Mouse (Mus musculus): Measurements from ENCODE around the gene Slco1b2.
"Not testable (repeated sequence)": the region's sequence is repeated elsewhere in the genome, so short reads cannot be mapped to it uniquely, and the experiment has no call there.

Slco1b2 gene

DNA sequence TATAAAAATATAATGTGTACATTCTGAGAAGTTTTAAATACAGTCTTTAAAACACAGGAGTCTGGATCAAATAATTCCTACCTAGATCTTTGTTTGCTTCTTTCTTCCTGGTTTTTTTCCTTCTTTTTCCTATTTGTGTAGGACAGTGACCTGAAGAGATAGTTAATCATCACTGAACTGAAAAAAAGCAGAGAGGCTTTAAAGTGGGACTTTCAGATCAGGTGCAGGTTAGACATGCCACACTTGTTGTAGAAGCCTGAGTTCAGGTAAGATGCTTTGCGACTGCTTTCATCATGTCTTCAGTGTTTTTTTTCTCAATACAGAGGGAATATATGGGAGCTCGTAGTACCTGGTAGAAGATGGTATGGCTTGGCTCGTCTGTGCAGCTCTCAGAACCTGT, at the start of gene Slco1b2:
Gene Slco1b2, plus strand, starts transcription at position 228 of the 400 bp plus-strand sequence.
- DNase-seq (ENCODE audit: extremely low read depth, low read depth) = no peak

DNA sequence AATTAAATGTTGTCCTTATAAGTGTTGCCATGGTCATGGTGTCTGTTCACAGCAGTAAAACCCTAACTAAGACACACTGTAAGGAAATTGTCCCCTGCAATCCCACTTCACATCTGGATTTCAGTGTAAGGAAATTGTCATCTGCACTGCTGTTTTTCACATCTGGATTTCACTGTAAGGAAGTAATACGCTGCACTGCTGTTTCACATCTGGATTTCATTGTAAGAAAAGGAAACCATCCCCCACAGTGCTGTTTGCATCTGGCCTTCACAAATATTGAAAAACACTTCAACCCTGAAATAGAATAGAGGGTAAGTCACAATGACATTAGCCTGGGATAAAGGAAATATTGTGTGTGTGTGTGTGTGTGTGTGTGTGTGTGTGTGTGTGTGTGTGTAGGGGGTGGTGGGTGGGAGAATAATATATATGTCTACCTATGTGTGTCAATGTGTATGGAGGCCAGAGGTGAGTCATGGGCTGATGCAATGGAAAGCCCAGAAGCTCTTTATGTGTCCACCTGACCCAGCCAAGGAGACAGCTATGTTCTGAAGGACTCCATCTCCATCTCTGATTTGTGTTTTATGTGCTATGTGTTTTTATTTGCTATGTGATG, 44.4 kb upstream of the Slco1b2 start:
- no peak for DNase-seq (ENCODE audit: extremely low read depth, low read depth)

DNA sequence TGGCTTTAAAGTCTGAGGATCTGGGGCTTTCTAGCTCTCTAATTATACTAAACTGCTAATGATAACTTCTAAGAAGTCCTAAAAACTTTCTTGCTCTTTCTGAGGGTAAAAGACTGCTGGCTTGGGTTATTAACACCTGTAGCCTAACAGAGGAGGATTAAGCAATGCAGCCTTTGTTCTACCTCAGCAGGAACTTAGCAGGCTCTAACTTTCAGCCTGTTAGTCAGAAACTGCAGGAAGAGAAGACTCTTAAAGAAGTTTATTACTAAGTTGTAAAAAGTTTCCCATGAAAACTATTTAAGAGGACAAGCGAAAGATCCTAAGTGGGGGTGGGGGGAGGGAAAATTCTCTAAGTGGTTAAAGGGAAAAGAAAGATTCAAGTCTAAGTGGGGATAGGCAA, 39.3 kb upstream of the Slco1b2 start:
- DNase-seq (ENCODE audit: extremely low read depth, low read depth) = no peak

DNA sequence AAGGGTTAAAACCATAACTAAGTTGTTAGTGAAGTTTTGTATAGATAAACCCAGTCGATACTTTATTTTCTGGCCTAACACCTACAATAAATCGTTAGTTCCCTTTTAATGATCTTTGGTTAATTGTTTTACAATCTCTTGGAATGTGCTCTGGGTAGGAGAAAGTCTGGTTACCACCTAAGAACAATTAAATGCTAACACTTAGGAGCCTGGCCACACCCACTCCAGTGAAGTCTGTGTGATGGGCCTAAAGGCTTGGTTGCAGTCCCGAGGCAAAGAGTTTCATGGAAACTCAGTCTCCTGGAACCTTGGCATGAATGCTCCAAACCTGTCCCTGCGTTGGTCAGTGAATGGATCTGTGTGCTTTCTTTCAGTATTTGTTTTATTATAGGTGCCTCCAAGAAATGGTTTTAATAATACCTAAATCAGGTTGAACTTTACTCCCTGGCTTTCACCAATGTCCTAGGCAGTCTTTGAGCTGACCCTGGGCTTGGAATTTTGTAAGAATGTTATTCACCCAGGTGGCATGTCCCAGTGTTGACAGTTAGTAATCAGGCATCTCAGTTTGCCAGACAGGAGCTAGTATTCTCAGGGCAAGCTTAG, 38.6 kb upstream of the Slco1b2 start:
- not testable (repeated sequence) for DNase-seq (ENCODE audit: extremely low read depth, low read depth)

DNA sequence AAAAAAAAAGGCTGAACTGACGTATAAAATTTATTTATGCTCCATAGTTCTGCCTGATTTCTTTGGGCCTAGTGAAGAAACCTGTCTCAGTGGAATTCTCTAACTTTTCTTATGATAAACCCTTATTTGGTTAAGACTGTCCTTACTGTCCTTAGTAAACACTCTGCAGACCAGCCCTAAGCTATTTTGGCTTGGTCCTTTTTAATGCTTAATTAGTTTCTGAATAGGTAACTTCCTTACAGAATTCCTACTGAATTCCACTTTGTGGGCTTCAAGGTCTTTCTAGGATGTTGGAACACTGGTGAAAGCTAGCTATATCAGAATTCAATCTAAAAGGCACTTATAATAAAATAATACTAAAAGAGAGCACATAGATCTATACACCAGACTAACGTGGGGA, 33.2 kb upstream of the Slco1b2 start:
- no peak for DNase-seq (ENCODE audit: extremely low read depth, low read depth)

DNA sequence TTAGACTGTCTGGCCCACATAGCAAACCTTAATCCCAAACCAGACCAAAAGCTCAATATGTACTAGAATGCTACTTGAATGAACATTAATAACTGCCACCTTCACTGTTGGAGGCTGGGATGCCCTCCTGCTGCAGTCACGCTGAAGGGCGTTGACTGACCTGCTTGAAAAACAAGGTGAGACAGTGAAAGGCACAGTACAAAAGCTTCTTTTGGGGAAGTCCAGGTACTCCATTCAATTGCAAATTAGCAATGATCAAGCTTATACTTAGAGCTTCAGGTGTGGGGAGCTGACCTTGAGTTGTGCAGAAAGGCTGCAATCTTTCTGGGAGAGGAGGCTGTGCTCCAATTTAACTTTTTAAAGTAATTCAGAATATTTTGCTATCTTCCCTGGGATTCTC, 32.3 kb upstream of the Slco1b2 start:
- no peak for DNase-seq (ENCODE audit: extremely low read depth, low read depth)

DNA sequence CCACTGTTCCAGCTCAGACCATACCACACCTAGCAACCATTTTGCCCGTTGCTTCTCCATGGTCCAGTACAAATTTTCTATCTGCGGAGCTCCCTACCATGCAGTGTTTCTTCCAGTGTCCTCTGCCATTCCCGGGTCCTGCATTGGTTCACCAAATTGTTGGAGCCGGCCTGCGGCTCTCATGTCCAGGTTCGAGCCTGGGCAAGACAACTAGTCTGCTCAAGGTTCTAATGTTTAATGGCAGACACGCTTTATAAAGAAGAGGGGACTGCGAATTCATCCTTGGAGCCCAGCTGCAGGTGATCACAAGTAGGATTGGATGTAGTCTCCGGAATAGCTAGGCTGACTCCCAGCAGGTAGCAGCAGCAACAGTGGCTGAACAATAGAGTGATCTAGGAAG, 28.4 kb upstream of the Slco1b2 start:
- DNase-seq (ENCODE audit: extremely low read depth, low read depth) = no peak

DNA sequence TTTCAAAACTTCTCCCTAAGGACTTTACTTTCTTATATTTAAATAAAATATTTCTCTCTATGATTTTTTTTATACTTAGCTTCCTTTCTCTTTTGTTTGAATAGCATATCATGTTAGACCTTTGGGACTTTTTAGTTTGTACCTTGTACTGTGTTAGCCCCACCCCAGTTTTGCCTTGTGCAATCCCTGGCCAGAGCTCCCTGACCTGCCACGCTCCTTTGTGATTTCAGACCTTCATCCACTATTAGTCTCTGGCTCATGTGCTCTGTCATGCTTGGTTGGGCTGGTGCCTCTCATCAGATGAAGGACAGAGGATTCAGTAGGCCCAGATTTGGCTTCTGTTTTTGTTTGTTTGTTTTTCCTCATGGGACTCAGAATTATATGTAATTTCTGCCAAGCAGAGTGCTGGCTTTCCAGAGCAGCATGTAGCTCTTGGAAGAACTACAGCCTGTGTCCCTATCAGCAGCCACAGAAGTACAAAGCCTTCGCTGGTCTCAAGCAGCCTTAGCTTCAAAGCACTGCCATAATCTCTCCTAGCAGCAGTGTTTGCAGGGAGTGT, 18.5 kb upstream of the Slco1b2 start:
- no peak for DNase-seq (ENCODE audit: extremely low read depth, low read depth)

DNA sequence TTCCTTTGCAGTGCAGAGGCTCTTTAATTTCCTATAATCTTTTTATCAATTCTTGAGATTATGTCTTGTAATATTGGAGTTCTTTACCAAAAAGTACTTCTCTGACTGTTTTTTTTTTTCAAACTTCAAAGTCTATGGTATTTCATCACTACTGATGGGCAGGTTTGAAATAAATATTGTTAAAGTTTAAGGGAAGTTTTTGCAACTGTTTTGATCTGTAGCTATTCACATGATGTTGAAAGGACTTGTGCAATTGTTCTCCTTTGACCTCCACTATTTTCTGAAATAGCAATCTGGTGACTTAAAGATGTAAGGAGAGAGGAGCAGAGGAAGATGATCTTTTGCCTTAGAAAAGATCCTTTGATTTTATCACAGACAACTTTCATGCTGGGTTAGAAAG, 15.3 kb upstream of the Slco1b2 start:
- DNase-seq (ENCODE audit: extremely low read depth, low read depth) = no peak

DNA sequence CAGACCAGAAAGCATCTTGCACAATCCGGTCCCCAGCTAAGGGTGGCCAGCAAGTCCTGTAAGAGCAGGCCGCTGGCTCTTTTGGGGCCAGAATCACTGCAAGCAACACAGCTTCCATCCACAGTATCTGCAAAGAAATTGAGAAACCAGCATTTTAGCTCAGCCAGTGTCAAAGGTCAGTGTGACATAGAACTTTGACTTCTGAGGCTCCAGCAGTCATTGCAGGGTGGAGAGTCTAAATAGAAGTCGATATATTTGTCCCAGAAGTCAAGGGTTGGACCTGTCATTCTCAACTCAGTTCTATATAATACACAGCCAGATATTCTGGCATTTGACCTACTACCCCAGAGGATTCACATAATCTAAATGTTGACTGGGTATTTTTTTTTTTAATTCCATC, 14.0 kb upstream of the Slco1b2 start:
- DNase-seq (ENCODE audit: extremely low read depth, low read depth) = no peak

DNA sequence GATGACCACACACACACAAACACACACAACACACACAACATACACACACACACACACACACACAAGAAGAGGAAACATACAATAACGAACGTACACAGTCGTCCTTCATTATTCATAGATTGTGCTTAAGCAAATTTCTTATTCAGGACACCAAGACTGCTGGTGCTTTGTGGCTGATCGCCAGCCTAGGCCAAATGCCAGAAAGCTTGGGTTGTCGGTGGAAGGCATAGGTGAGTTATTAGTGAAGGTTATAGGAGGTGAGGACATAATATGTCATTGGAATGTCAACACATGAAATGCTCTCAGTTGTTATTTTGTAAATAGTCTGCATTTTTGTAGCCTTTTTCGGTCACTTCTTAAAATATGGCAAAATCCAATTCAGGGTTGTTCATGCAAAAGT, 3.6 kb downstream of the Slco1b2 start:
- no peak for DNase-seq (ENCODE audit: extremely low read depth, low read depth)

DNA sequence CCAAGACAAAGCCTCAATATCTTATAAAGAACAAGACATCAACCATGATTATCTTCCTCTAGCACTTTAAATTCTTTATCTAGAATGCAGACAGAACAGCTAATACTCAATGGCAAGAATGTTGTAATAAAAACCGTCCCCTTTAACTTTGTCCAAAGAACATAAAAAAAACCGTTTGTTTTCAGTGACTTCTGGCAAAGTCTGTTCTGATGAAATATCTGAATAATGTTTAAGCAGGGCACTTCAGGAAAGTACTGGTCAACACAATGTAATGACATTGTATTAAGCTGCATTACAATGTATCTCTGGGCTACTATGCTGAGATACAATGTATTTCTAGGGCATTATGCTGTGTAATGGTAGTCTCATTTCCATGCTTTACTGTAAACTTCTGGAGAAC, 5.9 kb downstream of the Slco1b2 start:
- DNase-seq (ENCODE audit: extremely low read depth, low read depth) = no peak

DNA sequence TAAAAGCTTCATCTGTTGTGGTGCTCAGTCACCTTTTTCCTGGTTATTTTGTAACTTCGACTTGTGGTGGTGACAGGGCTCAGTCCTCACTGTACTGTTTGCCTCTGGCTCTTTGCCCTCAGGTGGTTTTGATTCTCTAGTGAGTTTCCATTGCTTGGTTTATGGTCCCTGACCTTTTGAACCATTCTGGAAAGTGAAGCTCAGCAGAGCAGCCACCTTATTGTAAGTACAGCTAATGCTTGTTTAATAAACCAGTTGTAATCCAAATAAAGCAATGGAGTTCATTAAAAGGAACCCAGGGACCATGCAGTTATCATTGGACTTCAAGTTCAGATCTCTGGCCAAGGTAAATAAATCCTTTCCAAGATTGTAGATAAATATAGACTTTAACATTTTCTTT, 11.3 kb downstream of the Slco1b2 start:
- no peak for DNase-seq (ENCODE audit: extremely low read depth, low read depth)

DNA sequence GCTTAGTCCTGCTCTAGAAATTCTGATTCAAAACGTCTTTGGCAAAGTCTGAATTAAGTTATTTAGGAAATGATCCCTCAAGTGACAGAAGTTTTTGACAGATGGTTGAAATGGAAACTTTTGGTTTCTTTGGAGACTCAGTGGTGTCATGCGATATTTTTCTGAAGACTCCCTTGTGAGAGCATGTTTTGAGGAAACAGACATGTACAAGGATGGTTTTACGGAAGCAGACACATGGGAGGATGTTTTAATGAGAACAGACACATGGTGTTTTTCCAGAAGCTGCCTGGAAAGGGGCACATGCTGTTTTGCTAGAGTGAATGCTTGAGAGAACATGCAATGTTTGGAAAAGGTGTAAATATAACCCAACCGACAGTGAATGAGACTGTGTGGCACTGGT, 57.7 kb downstream of the Slco1b2 start:
- DNase-seq (ENCODE audit: extremely low read depth, low read depth) = no peak

DNA sequence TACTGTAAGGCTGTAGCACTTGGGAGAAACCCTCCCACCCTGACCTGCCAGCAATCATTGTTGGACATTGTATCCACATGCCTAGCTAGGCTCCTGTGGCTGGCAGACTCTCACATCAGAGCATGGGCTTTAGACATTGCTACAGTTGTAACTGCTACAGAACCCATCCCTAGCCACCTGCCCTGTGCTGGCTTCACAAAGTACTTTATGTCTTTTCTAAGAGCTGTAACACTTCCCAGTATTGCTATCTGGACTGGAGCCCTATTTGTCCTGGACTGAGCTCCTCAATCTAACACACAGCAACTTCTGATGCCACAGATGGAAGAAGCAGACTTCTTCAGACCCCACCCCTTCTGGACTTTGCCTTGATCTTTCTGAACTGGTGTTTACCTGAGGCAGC, 61.9 kb downstream of the Slco1b2 start:
- no peak for DNase-seq (ENCODE audit: extremely low read depth, low read depth)
